Mouse (Mus musculus): ENCODE data around the gene Tspan9.

GRCm38 (mm10) chr6:128075453-128076003 lies 67.9 kb downstream of the Tspan9 start:
- TF ChIP-seq GATA1 (IDR thresholded peaks at IDR 0.05; ENCODE audit: borderline replicate concordance, low read length) (no peak), FLI1 (IDR thresholded peaks at IDR 0.05; ENCODE audit: low read length) (no peak)
